7 mouse cellular contexts compared by ENCODE assay signal in the genomic region with DNA sequence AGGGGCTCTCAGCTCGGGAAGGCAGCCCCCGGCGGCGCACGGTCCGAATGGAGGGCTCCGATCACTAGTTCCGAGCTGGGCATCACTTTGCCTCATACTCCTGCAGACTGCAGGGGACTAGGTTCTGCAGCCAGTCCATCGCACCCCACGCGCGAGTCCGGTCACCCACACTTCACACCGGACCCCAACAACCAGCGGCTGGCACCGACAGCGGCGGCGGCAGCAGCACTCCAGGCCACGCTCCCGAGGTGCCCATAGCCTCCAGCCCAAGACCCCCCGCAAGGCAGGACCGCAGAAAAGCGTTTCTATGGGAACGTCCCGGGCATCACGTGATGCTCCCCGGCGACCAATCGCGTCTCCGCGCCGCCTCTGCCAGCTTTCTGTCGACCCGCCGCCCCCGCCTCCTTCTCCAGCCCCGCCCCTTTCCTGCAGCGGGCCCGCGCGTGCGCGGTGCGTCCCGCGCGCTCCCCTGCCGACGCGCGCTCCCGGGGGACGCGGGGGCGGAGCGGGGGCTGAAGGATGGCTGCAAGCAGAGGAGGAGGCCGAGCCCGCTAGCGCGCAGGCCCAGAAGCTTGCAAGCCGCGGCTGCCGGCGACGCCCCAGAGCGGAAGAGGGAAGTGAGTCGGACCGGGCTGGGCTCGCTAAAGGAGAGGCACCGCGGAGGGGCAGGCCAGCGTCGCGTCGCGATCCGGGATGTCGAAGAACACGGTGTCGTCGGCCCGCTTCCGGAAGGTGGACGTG. TPM values are rescaled to one million over a fixed set of nuclear protein-coding genes. Genes with fewer than 3 reads are reported as not detected.
DNase-seq lines count a peak whose midpoint lies in the region; ATAC-seq and TF ChIP-seq lines count a peak whose summit lies in the region.

Rgl1 (minus strand) TSS at position 320 of the 741 bp plus-strand sequence.
Arpc5 (plus strand) TSS at position 511 of the 741 bp plus-strand sequence.

- H3K4me2 ChIP-seq in intestine, postnatal 0 days (replicated peaks; ENCODE audit: low read depth) = peak within 1 kb of the TSS; percentile 84
- peak within 1 kb of the TSS; percentile 95 for H3K4me2 ChIP-seq in midbrain, embryonic 12.5 days (replicated peaks)

- peaks cover 21% of the 10 kb centered on the region for H3K27me3 ChIP-seq in embryonic facial prominence, embryonic 10.5 days (replicated peaks; ENCODE audit: low read depth, poor library complexity, severe bottlenecking)
- 0 out of 2 replicates have a peak, but pooled peaks cover 5% of the 10 kb centered on the region for H3K27me3 ChIP-seq in intestine, postnatal 0 days (replicated peaks; ENCODE audit: control insufficient read depth, insufficient read depth, low read length)
- peaks cover 7% of the 10 kb centered on the region; the same call in 1 of the 2 replicates for H3K27me3 ChIP-seq in midbrain, embryonic 12.5 days
- no peaks in the 10 kb centered on the region; the same call in 1 of the 2 replicates for H3K27me3 ChIP-seq in small intestine, adult 2 months (ENCODE audit: control insufficient read depth, insufficient read depth, low read length)

- peak; percentile 25; the same call in 1 of the 2 replicates for TF ChIP-seq CTCF in intestine, postnatal 0 days (IDR thresholded peaks at IDR 0.05; ENCODE audit: low read depth)
- no peak for TF ChIP-seq CTCF in small intestine, adult 2 months (IDR thresholded peaks at IDR 0.05; ENCODE audit: extremely low read depth, insufficient read length, insufficient replicate concordance, low read depth, low read length)

- H3K9me3 ChIP-seq in embryonic facial prominence, embryonic 10.5 days = no peaks in the 10 kb centered on the region
- H3K9me3 ChIP-seq in intestine, postnatal 0 days (ENCODE audit: control insufficient read depth) = no peaks in the 10 kb centered on the region
- no peaks in the 10 kb centered on the region for H3K9me3 ChIP-seq in midbrain, embryonic 12.5 days

- H3K27ac ChIP-seq in embryonic facial prominence, embryonic 10.5 days (replicated peaks) = peak within 1 kb of the TSS; percentile 90
- peak within 1 kb of the TSS; percentile 98 for H3K27ac ChIP-seq in intestine, postnatal 0 days (ENCODE audit: low read depth, low read length)
- H3K27ac ChIP-seq in midbrain, embryonic 12.5 days (replicated peaks) = peak within 1 kb of the TSS; percentile 82
- peak within 1 kb of the TSS; percentile 87 for H3K27ac ChIP-seq in small intestine, adult 2 months (ENCODE audit: insufficient read depth, low read depth, low read length)

- peak within 1 kb of the TSS; percentile 93 for H3K4me3 ChIP-seq in embryonic facial prominence, embryonic 10.5 days
- H3K4me3 ChIP-seq in intestine, postnatal 0 days (ENCODE audit: low read depth, low read length) = peak within 1 kb of the TSS; percentile 99
- peak within 1 kb of the TSS; percentile 76 for H3K4me3 ChIP-seq in midbrain, embryonic 12.5 days
- H3K4me3 ChIP-seq in small intestine, adult 2 months (ENCODE audit: low read depth, low read length) = peak within 1 kb of the TSS; percentile 88

- DNase-seq in adrenal gland, postnatal 10 days = peak; percentile 98
- peak; percentile 99 for DNase-seq in embryonic facial prominence, embryonic 10.5 days (ENCODE audit: low spot score)
- DNase-seq in gonadal fat pad, adult 2 months (ENCODE audit: low read depth) = peak; percentile 33
- peak; percentile 98 for DNase-seq in left cerebral cortex, postnatal 4 days

- peak; percentile 95 for TF ChIP-seq POLR2A in small intestine, adult 2 months (IDR thresholded peaks at IDR 0.05; ENCODE audit: low read depth, low read length)

- peaks cover 12% of the 10 kb centered on the region for H3K4me1 ChIP-seq in embryonic facial prominence, embryonic 10.5 days
- no peaks in the 10 kb centered on the region; the same call in 1 of the 2 replicates for H3K4me1 ChIP-seq in intestine, postnatal 0 days (replicated peaks; ENCODE audit: control insufficient read depth, insufficient read depth, low read length)
- H3K4me1 ChIP-seq in midbrain, embryonic 12.5 days = peaks cover 12% of the 10 kb centered on the region; the same call in 1 of the 2 replicates
- peaks cover 6% of the 10 kb centered on the region for H3K4me1 ChIP-seq in small intestine, adult 2 months (ENCODE audit: control insufficient read depth, insufficient read depth, insufficient read length, low read length)

- WGBS in embryonic facial prominence, embryonic 10.5 days = under 1% methylated on average over 84 of the region's 86 CpGs
- under 1% methylated on average over 78 of the region's 86 CpGs for WGBS in intestine, postnatal 0 days
- WGBS in midbrain, embryonic 12.5 days = under 1% methylated on average over 86 of the region's 86 CpGs
- 1% methylated on average over 83 of the region's 86 CpGs for WGBS in small intestine, adult 2 months

- H3K9ac ChIP-seq in intestine, postnatal 0 days (ENCODE audit: low read depth, low read length) = peak within 1 kb of the TSS; percentile 99
- peak within 1 kb of the TSS; percentile 86 for H3K9ac ChIP-seq in midbrain, embryonic 12.5 days (replicated peaks)

- ATAC-seq in intestine, postnatal 0 days = peak; percentile 98
- peak; percentile 97 for ATAC-seq in midbrain, embryonic 12.5 days (ENCODE audit: low FRiP score, low read depth)

- H3K36me3 ChIP-seq in embryonic facial prominence, embryonic 10.5 days (replicated peaks) = peaks cover 23% of the 10 kb centered on the region
- peaks cover 20% of the 10 kb centered on the region for H3K36me3 ChIP-seq in intestine, postnatal 0 days (ENCODE audit: control insufficient read depth, insufficient read depth)
- H3K36me3 ChIP-seq in midbrain, embryonic 12.5 days = peaks cover 7% of the 10 kb centered on the region
- H3K36me3 ChIP-seq in small intestine, adult 2 months (ENCODE audit: control insufficient read depth, insufficient read depth, low read length) = peaks cover 19% of the 10 kb centered on the region

- intact Hi-C loops in left cerebral cortex, postnatal 4 days (cut with DNase I) = no loop called here

RNA-seq across cellular contexts. Expression of gene Rgl1, which starts in this region (rescaled TPM):
- total RNA-seq in adrenal gland, postnatal 10 days (2021) = 10 to 100 TPM; 37.0 to 57.0 TPM
- 28.0 and 30.8 TPM in 2 replicates for polyA plus RNA-seq in embryonic facial prominence, embryonic 10.5 days (2016; fragmentation: Nextera tagmentation; extraction: Ambion mirVana)
- 18.1 and 21.5 TPM in 2 replicates for polyA plus RNA-seq in gonadal fat pad, adult 2 months (2012; rRNA removed)
- polyA plus RNA-seq in intestine, postnatal 0 days (2015; fragmentation: Nextera tagmentation; extraction: Ambion mirVana) = 39.4 and 43.5 TPM in 2 replicates
- total RNA-seq in left cerebral cortex, postnatal 4 days (2021) = 10 to 100 TPM; 45.6 to 55.2 TPM
- 16.3 and 18.2 TPM in 2 replicates for polyA plus RNA-seq in midbrain, embryonic 12.5 days (2016; fragmentation: Nextera tagmentation; extraction: Ambion mirVana)
- 1.8 and 3.3 TPM in 2 replicates for polyA plus RNA-seq in small intestine, adult 2 months (2012; rRNA removed)

RNA-seq across cellular contexts. Expression of gene Arpc5, which starts in this region (rescaled TPM):
- 100 to 1,000 TPM; 106 to 107 TPM for total RNA-seq in adrenal gland, postnatal 10 days (2021)
- polyA plus RNA-seq in embryonic facial prominence, embryonic 10.5 days (2016; fragmentation: Nextera tagmentation; extraction: Ambion mirVana) = 198 and 199 TPM in 2 replicates
- 83.3 and 101 TPM in 2 replicates for polyA plus RNA-seq in gonadal fat pad, adult 2 months (2012; rRNA removed)
- 460 and 468 TPM in 2 replicates for polyA plus RNA-seq in intestine, postnatal 0 days (2015; fragmentation: Nextera tagmentation; extraction: Ambion mirVana)
- total RNA-seq in left cerebral cortex, postnatal 4 days (2021) = 100 to 1,000 TPM; 244 to 271 TPM
- polyA plus RNA-seq in midbrain, embryonic 12.5 days (2016; fragmentation: Nextera tagmentation; extraction: Ambion mirVana) = 285 and 287 TPM in 2 replicates
- polyA plus RNA-seq in small intestine, adult 2 months (2012; rRNA removed) = 76.3 and 102 TPM in 2 replicates

Comparison
In these comparisons a context has a peak if more than half of its experiments do, and no peak if none do; other contexts are left out.
1. Peak in every context shown above with its lines: DNase-seq, ATAC-seq, H3K4me3 ChIP-seq and H3K27ac ChIP-seq.
2. DNase-seq: peak in every context shown above with its lines; median percentile 99 in embryonic facial prominence, embryonic 10.5 days; 98 in adrenal gland, postnatal 10 days; 98 in left cerebral cortex, postnatal 4 days; 33 in gonadal fat pad, adult 2 months.